Mouse (Mus musculus): ENCODE measurements around the gene Glis2. TPM values are rescaled to one million over a fixed set of nuclear protein-coding genes. Genes with fewer than 3 reads are reported as not detected.
A peak's percentile ranks its signal among the peaks of the same experiment; 100 is the strongest.

The Glis2 gene
- polyA plus RNA-seq, 1 experiment from 2014 or later = 17.7 TPM

DNA sequence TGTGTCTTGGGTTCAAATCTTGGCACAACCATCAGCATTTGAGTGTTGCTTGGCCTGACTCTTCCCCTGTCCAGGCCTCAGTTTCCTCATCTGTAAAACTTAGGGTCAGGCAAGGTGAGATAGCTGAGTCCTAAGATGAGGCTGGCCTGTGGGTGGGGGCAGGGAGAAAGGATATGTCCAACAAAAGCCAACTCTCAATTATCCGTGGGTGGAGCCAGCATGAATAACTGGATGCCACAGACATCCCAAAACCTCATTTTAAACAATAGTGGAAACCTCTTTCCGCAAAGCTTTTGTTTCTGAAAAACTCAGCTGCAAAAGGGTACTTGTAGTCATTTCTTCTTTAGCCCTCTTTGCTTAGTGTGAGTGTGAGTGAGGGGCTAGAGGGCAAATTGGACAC, 2.3 kb downstream of the Glis2 start:
- Histone ChIP-seq H3K4me2 (peak overlapping the region; percentile 76), H3K4me1 (replicated peaks) (peaks cover 86% of the 10 kb centered on the region), H3K4me3 (no peak overlapping the region), H3K9ac (no peak overlapping the region), H3K9me3 (replicated peaks) (no peaks in the 10 kb centered on the region), H3K27ac (peak overlapping the region; percentile 96; the same call in 1 of the 2 replicates), H3K36me3 (no peaks in the 10 kb centered on the region), H3K27me3 (no peaks in the 10 kb centered on the region)
- 62% methylated on average over 2 of the region's 2 CpGs for WGBS
- ATAC-seq (replicated peaks; ENCODE audit: insufficient number of reproducible peaks, insufficient read depth, low FRiP score, low read depth) = no peak

DNA sequence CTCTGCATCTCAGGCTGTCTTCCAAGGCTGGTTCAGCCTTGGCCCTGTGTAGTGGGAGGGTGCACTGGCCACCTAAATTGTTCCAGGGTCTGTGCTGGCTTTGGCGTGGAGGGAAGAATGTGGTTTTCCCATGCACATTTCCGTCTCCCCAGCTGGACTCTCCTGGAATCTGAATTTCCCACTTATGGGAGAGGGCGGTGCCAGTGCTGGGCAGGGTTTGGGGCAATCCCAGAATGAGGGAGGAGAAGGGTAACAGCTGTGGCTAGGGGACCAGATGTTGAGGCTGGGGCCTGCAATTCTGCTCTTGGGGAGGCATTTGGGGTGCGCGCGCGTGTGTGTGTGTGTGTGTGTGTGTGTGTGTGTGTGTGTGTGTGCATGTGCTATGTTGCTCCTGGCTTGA, 2.8 kb downstream of the Glis2 start:
- peak overlapping the region; percentile 76; the same call in 1 of the 2 replicates for H3K4me2 ChIP-seq
- no peaks in the 10 kb centered on the region for H3K27me3 ChIP-seq
- no peak for ATAC-seq (replicated peaks; ENCODE audit: insufficient number of reproducible peaks, insufficient read depth, low FRiP score, low read depth)
- H3K4me3 ChIP-seq = no peak overlapping the region
- no peaks in the 10 kb centered on the region for H3K36me3 ChIP-seq
- no peaks in the 10 kb centered on the region for H3K9me3 ChIP-seq (replicated peaks)
- peaks cover 86% of the 10 kb centered on the region for H3K4me1 ChIP-seq (replicated peaks)
- no peak overlapping the region for H3K9ac ChIP-seq
- 49% methylated on average over 7 of the region's 7 CpGs for WGBS
- H3K27ac ChIP-seq = peak overlapping the region; percentile 96; the same call in 1 of the 2 replicates

DNA sequence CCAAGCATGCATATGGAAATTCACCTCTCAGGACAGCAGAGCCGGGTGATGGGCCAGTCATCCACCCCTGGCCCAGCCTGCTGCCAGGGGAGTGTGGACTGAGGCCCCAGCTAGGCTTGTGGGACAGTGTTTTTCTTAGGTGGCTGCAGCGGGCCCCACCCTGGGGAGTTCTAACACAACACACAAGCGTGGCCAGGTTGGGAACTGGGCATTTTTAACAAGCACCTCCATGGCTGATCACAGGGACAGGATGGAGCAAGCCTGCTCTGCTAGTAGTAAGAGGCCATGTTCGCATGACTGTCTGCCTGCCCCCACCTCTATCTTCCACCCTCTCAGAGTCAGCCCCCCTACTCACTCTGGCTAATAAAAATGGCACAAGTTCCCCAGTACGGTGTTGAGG, 3.5 kb downstream of the Glis2 start:
- Histone ChIP-seq H3K9ac (no peak overlapping the region), H3K4me2 (peak overlapping the region; percentile 5; the same call in 1 of the 2 replicates), H3K27ac (0 out of 2 replicates have a peak overlapping the region, but pooled peaks have one; percentile 96), H3K4me1 (replicated peaks) (peaks cover 86% of the 10 kb centered on the region), H3K27me3 (no peaks in the 10 kb centered on the region), H3K4me3 (no peak overlapping the region), H3K9me3 (replicated peaks) (no peaks in the 10 kb centered on the region), H3K36me3 (no peaks in the 10 kb centered on the region)
- WGBS = 63% methylated on average over 5 of the region's 5 CpGs
- ATAC-seq (replicated peaks; ENCODE audit: insufficient number of reproducible peaks, insufficient read depth, low FRiP score, low read depth) = no peak

DNA sequence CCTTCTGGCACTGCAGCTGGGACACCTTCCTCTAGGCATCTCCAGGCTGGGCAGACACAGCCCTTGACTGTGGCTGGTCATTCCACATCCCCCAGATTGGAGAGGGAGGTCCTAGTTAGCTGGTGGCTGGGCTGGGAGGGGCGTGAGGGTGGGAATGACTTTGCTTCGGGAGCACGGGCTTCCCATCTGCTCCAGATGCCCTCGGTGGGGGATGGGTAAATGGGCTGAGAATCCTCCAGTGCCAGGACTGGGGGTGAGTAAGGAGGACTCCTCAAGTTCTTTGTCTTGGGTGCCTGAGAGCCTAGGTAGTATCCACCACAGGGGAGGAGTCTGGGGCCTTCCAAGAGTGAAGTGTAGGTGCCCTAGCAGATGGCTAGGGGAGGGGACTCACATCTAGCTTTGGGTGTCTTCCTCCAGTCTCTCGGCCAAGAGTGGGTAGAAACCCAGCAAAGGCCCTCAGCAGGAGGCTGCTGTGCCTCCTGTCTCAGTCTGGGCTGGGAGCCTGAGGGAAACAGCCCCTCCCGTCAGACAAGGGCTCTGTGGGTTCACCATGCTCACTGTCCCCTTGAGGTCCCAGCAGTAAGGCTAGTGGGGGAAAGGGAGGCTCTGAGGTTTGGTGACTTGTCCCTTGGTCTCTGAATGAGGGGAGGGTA, 4.5 kb downstream of the Glis2 start:
- H3K27me3 ChIP-seq = no peaks in the 10 kb centered on the region
- H3K4me2 ChIP-seq = peak overlapping the region; percentile 17; the same call in 1 of the 2 replicates
- H3K9me3 ChIP-seq (replicated peaks) = no peaks in the 10 kb centered on the region
- peak overlapping the region; percentile 38; the same call in 1 of the 2 replicates for H3K27ac ChIP-seq
- no peak for ATAC-seq (replicated peaks; ENCODE audit: insufficient number of reproducible peaks, insufficient read depth, low FRiP score, low read depth)
- no peaks in the 10 kb centered on the region for H3K36me3 ChIP-seq
- H3K4me3 ChIP-seq = no peak overlapping the region
- H3K4me1 ChIP-seq (replicated peaks) = peaks cover 88% of the 10 kb centered on the region
- 26% methylated on average over 6 of the region's 6 CpGs for WGBS
- no peak overlapping the region for H3K9ac ChIP-seq

DNA sequence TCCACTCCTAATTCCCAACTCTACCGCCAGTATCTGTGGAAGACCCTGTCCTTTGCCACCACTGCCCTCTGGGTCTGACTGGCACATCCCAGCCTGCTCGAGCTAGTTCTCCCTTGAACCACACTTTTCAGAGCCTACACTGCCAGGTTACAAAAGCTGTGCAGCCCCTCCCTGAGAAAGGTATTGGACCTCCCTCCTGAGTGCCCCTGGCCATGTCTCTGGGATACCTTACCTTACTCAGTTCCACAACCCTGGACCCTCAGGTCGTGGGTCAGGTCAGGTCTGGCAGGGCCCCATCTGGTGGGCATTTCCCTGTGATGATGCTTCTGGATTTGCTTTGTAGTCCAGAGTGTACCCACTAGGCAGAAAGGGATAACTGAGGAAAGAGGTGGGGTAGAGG, 5.1 kb downstream of the Glis2 start:
- no peak overlapping the region for H3K9ac ChIP-seq

DNA sequence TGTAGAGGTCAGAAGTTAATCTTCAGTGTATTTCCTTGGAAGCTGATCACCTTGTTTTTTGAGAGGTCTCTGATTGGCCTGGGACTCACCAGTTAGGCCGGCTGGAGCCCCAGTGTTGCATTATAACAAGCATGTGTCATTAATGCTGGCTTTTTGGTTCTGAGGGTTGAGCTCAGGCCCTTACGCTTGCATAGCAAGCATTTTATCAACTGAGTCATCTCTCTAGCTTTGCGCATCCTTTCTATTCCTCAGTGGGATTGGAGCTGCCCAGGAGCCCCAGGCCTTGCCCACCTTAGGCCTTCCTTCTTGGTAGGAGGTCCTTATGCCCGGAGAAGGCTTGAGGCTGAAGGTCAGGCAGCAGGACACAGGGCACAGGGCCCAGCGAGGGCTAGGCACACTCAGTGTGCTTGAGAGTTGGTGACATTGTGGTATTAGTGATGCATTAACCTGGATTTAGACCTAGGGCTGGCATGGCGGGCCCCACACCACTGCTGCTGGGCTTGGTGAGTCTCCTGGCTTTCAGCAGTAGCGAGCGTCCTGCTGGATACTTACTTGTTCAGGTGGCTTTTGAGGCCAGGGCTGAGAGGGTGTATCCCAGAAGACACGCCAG, 6.3 kb downstream of the Glis2 start:
- ATAC-seq (replicated peaks; ENCODE audit: insufficient number of reproducible peaks, insufficient read depth, low FRiP score, low read depth) = no peak
- Histone ChIP-seq H3K4me3 (no peak overlapping the region), H3K36me3 (no peaks in the 10 kb centered on the region), H3K4me1 (replicated peaks) (peaks cover 99% of the 10 kb centered on the region), H3K27me3 (no peaks in the 10 kb centered on the region), H3K9ac (no peak overlapping the region), H3K4me2 (no peak overlapping the region), H3K27ac (peak overlapping the region; percentile 89), H3K9me3 (replicated peaks) (no peaks in the 10 kb centered on the region)
- WGBS = 62% methylated on average over 9 of the region's 9 CpGs

More for the DNA sequence above, 5.1 kb downstream of the Glis2 start:
- Histone ChIP-seq H3K4me1 (replicated peaks) (peaks cover 94% of the 10 kb centered on the region), H3K36me3 (no peaks in the 10 kb centered on the region), H3K9me3 (replicated peaks) (no peaks in the 10 kb centered on the region), H3K4me2 (no peak overlapping the region), H3K27ac (no peak overlapping the region), H3K27me3 (no peaks in the 10 kb centered on the region), H3K4me3 (no peak overlapping the region)
- no peak for ATAC-seq (replicated peaks; ENCODE audit: insufficient number of reproducible peaks, insufficient read depth, low FRiP score, low read depth)
- WGBS = 82% methylated on average over 3 of the region's 3 CpGs

DNA sequence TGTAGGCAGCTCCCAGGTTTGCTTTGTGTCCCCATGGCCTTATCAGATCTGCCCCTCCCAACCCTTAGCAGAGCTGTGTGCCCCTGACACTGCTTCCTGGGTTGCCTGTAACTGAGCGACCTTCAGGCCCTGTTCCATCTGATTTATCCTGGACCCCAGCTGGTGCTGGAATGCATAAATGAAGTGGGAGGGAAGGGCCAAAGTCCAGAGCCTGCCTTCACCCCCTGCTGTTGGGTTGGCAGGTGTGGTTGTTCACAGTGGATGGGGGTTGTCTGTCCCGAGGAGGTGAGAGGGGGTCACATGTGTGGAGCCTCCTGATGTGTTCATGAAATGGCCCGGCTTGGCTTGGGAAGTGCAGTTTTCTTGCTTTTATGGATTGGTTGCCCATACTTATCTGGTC, 7.7 kb downstream of the Glis2 start:
- ATAC-seq (replicated peaks; ENCODE audit: insufficient number of reproducible peaks, insufficient read depth, low FRiP score, low read depth) = no peak
- no peaks in the 10 kb centered on the region for H3K27me3 ChIP-seq
- peaks cover 99% of the 10 kb centered on the region for H3K4me1 ChIP-seq (replicated peaks)
- H3K9me3 ChIP-seq (replicated peaks) = no peaks in the 10 kb centered on the region
- 29% methylated on average over 3 of the region's 3 CpGs for WGBS
- no peak overlapping the region; the same call in 1 of the 2 replicates for H3K9ac ChIP-seq
- H3K36me3 ChIP-seq = no peaks in the 10 kb centered on the region
- 0 out of 2 replicates have a peak overlapping the region, but pooled peaks have one; percentile 37 for H3K4me2 ChIP-seq
- H3K27ac ChIP-seq = peak overlapping the region; percentile 89
- no peak overlapping the region for H3K4me3 ChIP-seq

DNA sequence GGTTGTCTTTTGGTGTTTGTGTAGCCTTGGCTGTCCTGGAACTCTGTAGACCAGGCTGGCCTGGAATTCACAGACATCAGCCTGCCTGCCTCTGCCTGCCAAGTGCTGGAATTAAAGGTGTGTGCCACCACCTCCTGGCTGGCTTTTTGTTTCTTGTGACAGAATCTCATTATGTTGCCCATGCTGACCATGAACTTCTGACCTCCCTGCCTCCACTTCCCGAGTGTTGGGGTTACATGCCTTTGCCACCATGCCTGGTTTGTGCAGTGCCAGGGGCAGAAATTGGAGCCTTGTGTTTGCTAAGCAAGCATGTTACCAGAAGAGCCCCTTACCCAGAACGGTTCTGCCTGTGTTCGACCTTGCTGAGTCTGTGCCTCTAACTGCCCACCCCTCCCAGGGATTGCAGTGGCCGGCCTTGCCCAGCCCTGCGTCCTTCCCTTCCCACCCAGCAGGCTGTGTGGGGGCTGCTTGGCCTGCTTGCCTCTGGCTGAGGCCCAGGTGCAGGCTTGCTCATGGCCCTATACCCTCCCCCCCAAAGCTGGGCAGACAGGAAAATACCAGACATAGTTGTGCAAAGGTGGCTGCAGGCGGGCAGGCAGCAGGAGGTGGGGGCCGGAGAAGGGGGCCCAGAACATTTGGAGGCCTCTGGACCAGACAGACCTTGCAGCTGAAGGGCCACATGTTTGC, 8.4 kb downstream of the Glis2 start:
- Histone ChIP-seq H3K36me3 (no peaks in the 10 kb centered on the region), H3K27ac (peak overlapping the region; percentile 89), H3K27me3 (no peaks in the 10 kb centered on the region), H3K4me3 (no peak overlapping the region), H3K9me3 (replicated peaks) (no peaks in the 10 kb centered on the region), H3K4me1 (replicated peaks) (peaks cover 99% of the 10 kb centered on the region), H3K4me2 (peak overlapping the region; percentile 37), H3K9ac (peak overlapping the region; percentile 36)
- ATAC-seq (replicated peaks; ENCODE audit: insufficient number of reproducible peaks, insufficient read depth, low FRiP score, low read depth) = peak; percentile 32; the same call in 1 of the 2 replicates
- 26% methylated on average over 7 of the region's 7 CpGs for WGBS

DNA sequence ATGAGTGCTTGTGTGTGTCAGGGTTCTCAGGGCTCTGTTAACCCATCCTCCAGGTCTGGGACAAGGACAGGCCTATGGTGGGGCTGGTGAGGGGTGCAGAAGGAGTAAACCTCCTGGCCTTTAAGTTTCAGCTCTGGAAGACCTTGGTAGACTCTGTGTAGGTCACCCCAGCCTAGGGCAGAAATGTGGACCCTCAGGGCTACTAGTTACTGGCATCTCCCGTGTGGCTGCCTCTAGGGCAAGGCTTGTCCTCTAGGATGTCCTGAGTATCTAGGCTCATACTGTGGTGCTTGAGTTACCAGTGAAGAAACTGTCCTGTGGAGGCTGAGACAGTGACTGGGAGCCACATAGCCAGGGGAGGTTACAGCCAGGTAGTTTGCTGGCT, 8.9 kb downstream of the Glis2 start:
- no peak for ATAC-seq (replicated peaks; ENCODE audit: insufficient number of reproducible peaks, insufficient read depth, low FRiP score, low read depth)
- WGBS = 42% methylated on average over 1 of the region's 1 CpGs
- H3K9me3 ChIP-seq (replicated peaks) = no peaks in the 10 kb centered on the region
- H3K4me1 ChIP-seq (replicated peaks) = peaks cover 98% of the 10 kb centered on the region
- H3K36me3 ChIP-seq = no peaks in the 10 kb centered on the region; the same call in 1 of the 2 replicates
- peak overlapping the region; percentile 37 for H3K4me2 ChIP-seq
- H3K27me3 ChIP-seq = no peaks in the 10 kb centered on the region
- H3K9ac ChIP-seq = peak overlapping the region; percentile 36
- H3K4me3 ChIP-seq = no peak overlapping the region
- peak overlapping the region; percentile 89 for H3K27ac ChIP-seq

DNA sequence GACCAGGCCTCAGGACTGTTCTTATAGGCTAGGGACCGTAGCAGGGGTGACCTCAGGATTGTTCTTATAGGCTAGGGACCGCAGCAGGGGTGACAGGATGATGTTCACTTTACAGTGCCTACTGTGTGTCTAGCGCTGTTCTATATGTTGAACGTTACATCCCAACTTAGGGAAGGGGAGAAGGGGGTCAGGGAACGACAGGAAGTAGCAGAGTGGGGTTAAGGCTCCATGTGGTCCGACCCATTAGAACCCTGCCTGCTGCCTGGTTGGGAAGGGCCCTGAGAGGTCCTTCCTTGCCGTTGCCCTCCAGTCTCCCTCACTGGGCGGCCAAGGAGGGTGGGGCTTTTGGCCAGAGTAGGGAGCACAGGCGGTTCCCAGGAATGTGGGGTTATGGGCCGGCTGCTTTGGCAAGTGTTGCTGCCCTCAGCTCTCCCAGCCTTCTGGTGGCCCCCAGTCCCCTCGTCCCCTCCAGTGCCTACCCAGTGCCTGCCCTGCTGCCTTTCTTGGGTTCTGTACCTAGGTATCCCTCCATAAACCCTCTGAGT, 9.9 kb downstream of the Glis2 start:
- Histone ChIP-seq H3K9me3 (replicated peaks) (no peaks in the 10 kb centered on the region), H3K9ac (peak overlapping the region; percentile 9; the same call in 1 of the 2 replicates), H3K27ac (peak overlapping the region; percentile 89), H3K4me3 (no peak overlapping the region), H3K4me2 (no peak overlapping the region), H3K27me3 (no peaks in the 10 kb centered on the region), H3K36me3 (no peaks in the 10 kb centered on the region; the same call in 1 of the 2 replicates), H3K4me1 (replicated peaks) (peaks cover 92% of the 10 kb centered on the region)
- WGBS = 60% methylated on average over 11 of the region's 11 CpGs
- no peak for ATAC-seq (replicated peaks; ENCODE audit: insufficient number of reproducible peaks, insufficient read depth, low FRiP score, low read depth)

DNA sequence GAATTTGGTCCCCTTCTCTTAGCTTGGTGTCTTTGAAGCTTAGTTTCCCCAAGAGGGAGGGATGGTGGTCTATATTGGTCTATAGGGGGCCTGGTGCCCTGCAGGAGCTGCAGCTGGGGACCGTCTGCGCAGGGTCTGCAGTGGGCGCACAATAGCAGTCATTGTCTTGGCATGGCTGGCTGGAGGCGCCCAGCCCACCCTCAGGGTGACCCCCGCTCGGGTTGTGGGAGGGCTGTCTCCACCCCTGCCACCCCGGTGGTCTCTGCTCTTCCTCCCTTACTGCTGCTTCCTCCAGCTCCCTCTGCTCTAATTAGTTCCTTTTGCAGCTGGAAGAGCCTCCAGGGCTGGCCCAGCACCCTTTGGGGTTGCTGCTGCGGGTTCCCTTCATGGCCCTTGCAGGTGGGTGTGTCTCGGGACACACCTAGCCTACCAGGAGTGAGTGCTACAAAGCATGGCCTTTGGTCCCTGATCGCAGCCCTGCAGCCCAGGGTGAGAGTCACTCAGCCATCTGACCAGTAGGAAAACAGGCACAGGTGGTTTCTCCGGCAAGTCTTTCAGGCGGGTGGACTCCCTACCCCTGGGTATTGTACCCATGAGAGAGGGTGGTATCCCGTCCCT, 11.1 kb downstream of the Glis2 start:
- Histone ChIP-seq H3K27ac (0 out of 2 replicates have a peak overlapping the region, but pooled peaks have one; percentile 75), H3K4me1 (replicated peaks) (peaks cover 79% of the 10 kb centered on the region), H3K36me3 (peaks cover 9% of the 10 kb centered on the region), H3K27me3 (no peaks in the 10 kb centered on the region), H3K9me3 (replicated peaks) (no peaks in the 10 kb centered on the region), H3K4me2 (no peak overlapping the region), H3K9ac (no peak overlapping the region), H3K4me3 (no peak overlapping the region)
- no peak for ATAC-seq (replicated peaks; ENCODE audit: insufficient number of reproducible peaks, insufficient read depth, low FRiP score, low read depth)
- 76% methylated on average over 13 of the region's 13 CpGs for WGBS
